Mouse (Mus musculus) kidney, embryonic 16.5 days (tissue): Measurements from ENCODE around the gene Tusc2. TPM values are rescaled to one million over a fixed set of nuclear protein-coding genes. Genes with fewer than 3 reads are reported as not detected.

ENCODE experiments used
- ATAC-seq: fragments of 200-750 bp; cut with Nextera tagmentation; 2 replicates; pipeline ENCODE4 v1.8.0; 2017; ENCODE audit warnings: moderate TSS enrichment; ENCODE audit not compliant: low FRiP score, low TSS enrichment
- H3K27ac ChIP-seq: fragments of 300-500 bp; sonication (generic); 2 replicates; pipeline ENCODE4 v1.5.1; 2014; ENCODE audit warnings: low read length
- H3K27me3 ChIP-seq: fragments of 300-500 bp; sonication (generic); 2 replicates; pipeline ENCODE4 v1.6.1; 2014; ENCODE audit warnings: low read length, control low read depth, mixed read lengths; ENCODE audit not compliant: insufficient read depth
- H3K36me3 ChIP-seq: fragments of 300-500 bp; sonication (generic); 2 replicates; pipeline ENCODE4 v1.6.1; 2014; ENCODE audit warnings: low read length, control low read depth, mixed read lengths; ENCODE audit not compliant: insufficient read depth
- H3K4me1 ChIP-seq: fragments of 300-500 bp; sonication (generic); 2 replicates; pipeline ENCODE4 v1.6.1; 2014; ENCODE audit warnings: low read length, control low read depth, mixed read lengths; ENCODE audit not compliant: insufficient read depth
- H3K4me2 ChIP-seq: fragments of 300-500 bp; sonication (generic); replicated peaks from 2 replicates; pipeline ENCODE4 v1.6.1; 2014; ENCODE audit warnings: low read depth, low read length
- H3K4me3 ChIP-seq: fragments of 300-500 bp; sonication (generic); 2 replicates; pipeline ENCODE4 v1.5.1; 2014; ENCODE audit warnings: mild to moderate bottlenecking, low read length
- H3K9ac ChIP-seq: fragments of 300-500 bp; sonication (generic); replicated peaks from 2 replicates; pipeline ENCODE4 v1.6.1; 2014; ENCODE audit warnings: low read length
- H3K9me3 ChIP-seq: fragments of 300-500 bp; sonication (generic); 2 replicates; pipeline ENCODE4 v1.6.1; 2016; ENCODE audit warnings: low read length, control low read depth
- WGBS: fragments of 180-500 bp; shearing (Covaris S2); extraction: QIAGEN DNeasy Blood & Tissue Kit; methylation state at CpG from one replicate; pipeline ENCODE4 v1.1.7; 2014; 5-methylcytosine and 5-hydroxymethylcytosine counted together
- polyA plus RNA-seq: library from polyadenylated mRNA; unstranded; fragments of >200 nt; fragmentation: Nextera tagmentation; extraction: Ambion mirVana; gene quantifications from 2 replicates; pipeline ENCODE4 v1.2.1, GENCODE M21; 2015

Gene Tusc2
- polyA plus RNA-seq, 1 experiment from 2014 or later = 48.0 TPM

DNA sequence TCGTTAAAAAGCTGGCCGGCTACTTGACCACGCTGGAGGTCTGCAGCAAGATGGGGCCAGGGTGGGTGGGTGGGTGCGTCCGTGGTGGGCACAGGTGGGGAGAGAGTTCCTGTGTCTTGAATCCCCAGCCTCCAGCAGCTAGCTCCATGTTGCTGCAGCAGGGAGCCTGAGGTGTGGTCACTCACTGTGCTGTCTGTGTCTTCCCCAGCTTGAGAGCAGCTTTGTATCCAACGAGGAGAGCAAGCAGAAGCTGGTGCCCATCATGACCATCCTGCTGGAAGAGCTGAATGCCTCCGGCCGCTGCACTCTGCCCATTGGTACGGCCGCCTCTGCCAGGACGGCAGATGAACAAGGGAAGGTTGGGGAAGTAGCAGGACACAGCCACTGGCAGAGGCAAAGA is 19.8 kb upstream of the Tusc2 start:
- Histone ChIP-seq H3K4me3 (no peak overlapping the region), H3K9me3 (no peaks in the 10 kb centered on the region), H3K9ac (no peak overlapping the region), H3K36me3 (peaks cover 36% of the 10 kb centered on the region), H3K4me1 (peaks cover 30% of the 10 kb centered on the region), H3K27ac (no peak overlapping the region), H3K27me3 (no peaks in the 10 kb centered on the region), H3K4me2 (peak overlapping the region; percentile 89)
- no peak for ATAC-seq
- WGBS = 83% methylated on average over 11 of the region's 11 CpGs

DNA sequence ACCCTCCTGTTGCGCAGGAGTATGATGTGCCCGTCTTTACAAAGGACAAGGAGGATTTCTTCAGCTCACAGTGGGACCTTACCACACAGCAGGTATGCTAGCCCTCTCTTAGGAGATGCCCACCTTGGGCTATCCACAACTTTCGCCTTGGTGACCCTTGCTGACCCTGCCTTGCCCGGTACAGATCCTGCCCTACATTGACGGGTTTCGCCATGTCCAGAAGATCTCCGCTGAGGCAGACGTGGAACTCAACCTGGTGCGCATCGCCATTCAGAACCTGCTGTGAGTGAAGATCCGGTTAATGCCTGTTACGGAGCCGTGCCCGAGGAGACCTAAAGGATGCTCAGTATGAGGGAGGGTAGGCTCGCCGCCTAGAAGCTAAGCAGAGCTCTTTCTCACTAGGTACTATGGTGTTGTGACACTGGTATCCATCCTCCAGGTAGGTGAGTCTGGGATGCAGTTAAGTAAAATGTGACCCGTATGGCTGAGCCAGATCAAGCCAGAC is 18.8 kb upstream of the Tusc2 start:
- H3K4me1 ChIP-seq = peaks cover 32% of the 10 kb centered on the region
- H3K36me3 ChIP-seq = peaks cover 26% of the 10 kb centered on the region
- no peak overlapping the region for H3K27ac ChIP-seq
- WGBS = 94% methylated on average over 17 of the region's 17 CpGs
- no peak overlapping the region for H3K4me2 ChIP-seq
- no peak overlapping the region for H3K9ac ChIP-seq
- ATAC-seq = no peak
- no peaks in the 10 kb centered on the region for H3K9me3 ChIP-seq
- H3K27me3 ChIP-seq = no peaks in the 10 kb centered on the region
- no peak overlapping the region for H3K4me3 ChIP-seq

DNA sequence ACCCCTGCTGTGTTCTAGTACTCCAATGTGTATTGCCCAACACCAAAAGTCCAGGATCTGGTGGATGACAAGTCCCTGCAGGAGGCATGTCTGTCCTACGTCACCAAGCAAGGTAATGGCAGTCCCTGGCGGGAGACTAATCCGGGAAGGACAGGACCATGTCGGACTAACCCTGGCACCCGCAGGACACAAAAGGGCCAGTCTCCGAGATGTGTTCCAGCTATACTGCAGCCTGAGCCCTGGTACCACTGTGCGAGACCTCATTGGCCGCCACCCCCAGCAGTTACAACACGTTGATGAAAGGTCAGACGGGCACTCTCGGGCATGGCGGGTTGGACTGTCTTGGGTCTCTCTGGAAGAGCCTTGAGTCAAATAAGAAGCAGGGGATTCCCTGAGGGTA is 18.3 kb upstream of the Tusc2 start:
- Histone ChIP-seq H3K36me3 (peaks cover 22% of the 10 kb centered on the region; the same call in 1 of the 2 replicates), H3K4me1 (peaks cover 32% of the 10 kb centered on the region), H3K9me3 (no peaks in the 10 kb centered on the region), H3K27me3 (no peaks in the 10 kb centered on the region), H3K27ac (no peak overlapping the region), H3K4me2 (no peak overlapping the region), H3K9ac (no peak overlapping the region), H3K4me3 (no peak overlapping the region)
- ATAC-seq = no peak
- 93% methylated on average over 12 of the region's 12 CpGs for WGBS

DNA sequence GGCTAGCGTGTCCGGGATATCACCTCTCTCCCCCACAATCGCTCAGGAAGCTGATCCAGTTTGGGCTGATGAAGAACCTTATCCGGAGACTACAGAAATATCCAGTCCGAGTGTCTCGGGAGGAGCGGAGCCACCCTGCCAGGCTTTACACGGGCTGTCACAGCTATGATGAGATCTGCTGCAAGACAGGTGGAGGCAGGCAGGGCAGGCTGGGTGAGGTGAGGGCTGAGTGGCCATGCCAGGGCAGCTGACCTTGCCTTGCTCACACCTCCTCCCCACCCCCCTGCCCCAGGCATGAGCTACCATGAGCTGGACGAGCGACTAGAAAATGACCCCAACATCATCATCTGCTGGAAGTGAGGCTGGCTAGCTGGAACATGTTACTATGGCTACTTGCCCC is 17.9 kb upstream of the Tusc2 start:
- Histone ChIP-seq H3K9ac (no peak overlapping the region), H3K4me3 (no peak overlapping the region), H3K4me2 (no peak overlapping the region), H3K9me3 (no peaks in the 10 kb centered on the region), H3K27ac (no peak overlapping the region), H3K27me3 (no peaks in the 10 kb centered on the region), H3K4me1 (peaks cover 33% of the 10 kb centered on the region), H3K36me3 (peaks cover 17% of the 10 kb centered on the region; the same call in 1 of the 2 replicates)
- no peak for ATAC-seq
- 83% methylated on average over 10 of the region's 10 CpGs for WGBS

- WGBS = 4% methylated on average over 3 of the region's 3 CpGs
- H3K9me3 ChIP-seq = no peaks in the 10 kb centered on the region
- no peak overlapping the region for H3K4me2 ChIP-seq
- peaks cover 17% of the 10 kb centered on the region; the same call in 1 of the 2 replicates for H3K36me3 ChIP-seq
- H3K27me3 ChIP-seq = no peaks in the 10 kb centered on the region
- H3K4me3 ChIP-seq = no peak overlapping the region
- H3K4me1 ChIP-seq = peaks cover 37% of the 10 kb centered on the region
- H3K27ac ChIP-seq = no peak overlapping the region
- no peak overlapping the region for H3K9ac ChIP-seq
- no peak for ATAC-seq
Observed at GRCm38 (mm10) chr9:107545602-107546001, 17.5 kb upstream of the Tusc2 start.

DNA sequence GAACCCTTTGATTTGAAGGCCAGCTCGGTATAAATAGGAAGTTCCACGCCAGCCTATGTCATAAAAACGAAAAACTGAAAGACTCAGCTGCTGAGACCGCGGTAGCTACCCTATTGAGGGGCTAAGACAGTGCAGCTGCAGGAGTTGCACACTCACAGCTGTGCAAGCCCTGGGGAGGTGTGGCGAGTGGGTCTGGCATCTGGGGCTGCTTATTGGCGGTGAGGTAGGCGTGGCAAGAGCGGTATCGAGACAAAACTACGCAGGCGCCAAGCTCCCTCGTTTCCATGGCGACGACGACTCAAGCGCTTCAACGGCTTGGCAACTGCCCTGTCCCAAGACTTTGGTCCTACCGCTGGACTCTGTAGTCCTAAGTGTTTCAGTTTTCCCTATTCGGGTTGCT is 16.0 kb upstream of the Tusc2 start, which contains the start of gene Zmynd10:
TSS of gene Zmynd10 (plus strand) at position 273 of the 400 bp plus-strand sequence.
- peaks cover 17% of the 10 kb centered on the region; the same call in 1 of the 2 replicates for H3K36me3 ChIP-seq
- peak; percentile 55 for ATAC-seq
- H3K27ac ChIP-seq = 0 out of 2 replicates have a peak within 1 kb of the TSS, but pooled peaks have one; percentile 18
- peak within 1 kb of the TSS; percentile 48; the same call in 1 of the 2 replicates for H3K9ac ChIP-seq
- peaks cover 42% of the 10 kb centered on the region for H3K4me1 ChIP-seq
- peak within 1 kb of the TSS; percentile 51 for H3K4me2 ChIP-seq
- H3K27me3 ChIP-seq = no peaks in the 10 kb centered on the region
- WGBS = 1% methylated on average over 20 of the region's 20 CpGs
- H3K9me3 ChIP-seq = no peaks in the 10 kb centered on the region
- peak within 1 kb of the TSS; percentile 24 for H3K4me3 ChIP-seq

- no peak overlapping the region for H3K9ac ChIP-seq
- H3K4me3 ChIP-seq = no peak overlapping the region
- WGBS = 81% methylated on average over 5 of the region's 5 CpGs
- no peak overlapping the region for H3K27ac ChIP-seq
- H3K4me1 ChIP-seq = peaks cover 45% of the 10 kb centered on the region
- H3K27me3 ChIP-seq = no peaks in the 10 kb centered on the region
- H3K36me3 ChIP-seq = peaks cover 17% of the 10 kb centered on the region; the same call in 1 of the 2 replicates
- H3K4me2 ChIP-seq = no peak overlapping the region
- ATAC-seq = no peak
- no peaks in the 10 kb centered on the region for H3K9me3 ChIP-seq
Observed at GRCm38 (mm10) chr9:107547957-107548356, 15.1 kb upstream of the Tusc2 start.

GRCm38 (mm10) chr9:107548820-107549219 is 14.2 kb upstream of the Tusc2 start:
- H3K27me3 ChIP-seq = no peaks in the 10 kb centered on the region

DNA sequence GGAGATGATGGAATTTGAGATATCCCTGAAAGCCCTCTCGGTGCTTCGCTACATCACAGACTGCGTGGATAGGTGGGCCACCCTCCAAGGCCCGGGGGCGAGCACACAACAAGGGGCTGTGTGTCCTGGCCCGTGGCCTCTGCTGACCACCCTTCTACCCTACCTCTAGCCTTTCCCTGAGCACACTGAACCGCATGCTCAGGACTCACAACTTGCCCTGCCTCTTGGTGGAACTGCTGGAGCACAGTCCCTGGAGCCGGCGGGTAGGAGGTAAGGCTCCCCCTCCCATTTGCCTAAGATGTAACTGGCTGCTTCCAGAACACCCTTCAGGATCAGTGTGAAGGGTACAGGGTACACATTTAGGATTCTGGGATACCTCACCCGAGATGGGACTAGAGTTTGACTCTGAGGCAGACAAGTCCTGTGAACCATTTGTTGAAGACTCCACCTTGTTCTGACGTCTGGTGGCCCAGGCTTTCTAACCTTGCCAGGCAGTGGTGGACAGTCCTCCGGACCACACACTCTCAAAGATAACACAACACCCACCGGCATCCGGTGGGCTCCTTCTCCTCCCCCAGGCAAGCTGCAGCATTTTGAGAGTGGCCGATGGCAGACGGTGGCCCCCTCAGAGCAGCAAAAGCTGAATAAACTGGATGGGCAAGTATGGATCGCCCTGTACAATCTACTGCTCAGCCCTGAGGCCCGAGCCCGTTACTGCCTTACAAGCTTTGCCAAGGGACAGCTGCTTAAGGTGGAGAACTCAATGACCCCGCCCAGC is 13.6 kb upstream of the Tusc2 start:
- Histone ChIP-seq H3K27ac (no peak overlapping the region), H3K9me3 (no peaks in the 10 kb centered on the region), H3K27me3 (no peaks in the 10 kb centered on the region), H3K4me3 (no peak overlapping the region), H3K9ac (no peak overlapping the region), H3K36me3 (peaks cover 7% of the 10 kb centered on the region; the same call in 1 of the 2 replicates), H3K4me1 (peaks cover 53% of the 10 kb centered on the region), H3K4me2 (no peak overlapping the region)
- WGBS = 80% methylated on average over 20 of the region's 20 CpGs
- ATAC-seq = no peak

More at GRCm38 (mm10) chr9:107548820-107549219, 14.2 kb upstream of the Tusc2 start:
- no peak overlapping the region for H3K27ac ChIP-seq
- peaks cover 50% of the 10 kb centered on the region for H3K4me1 ChIP-seq
- H3K36me3 ChIP-seq = peaks cover 14% of the 10 kb centered on the region; the same call in 1 of the 2 replicates
- H3K9me3 ChIP-seq = no peaks in the 10 kb centered on the region
- 86% methylated on average over 10 of the region's 10 CpGs for WGBS
- H3K9ac ChIP-seq = no peak overlapping the region
- H3K4me3 ChIP-seq = no peak overlapping the region
- no peak overlapping the region for H3K4me2 ChIP-seq
- ATAC-seq = no peak
